Mouse (Mus musculus) MEL (cell line): ENCODE measurements around the gene Rps11. TPM values are rescaled to one million over a fixed set of nuclear protein-coding genes. Genes with fewer than 3 reads are reported as not detected.

Experiments
- DNase-seq: peaks from one replicate; pipeline ENCODE4 v3.0.0; 2011; ENCODE audit warnings: low read depth, low spot score
- H3K27ac ChIP-seq: 2 replicates; pipeline ENCODE4 v1.5.1; 2012; ENCODE audit warnings: low read depth, mild to moderate bottlenecking, control low read depth, low read length, moderate library complexity; ENCODE audit not compliant: control insufficient read depth
- H3K27me3 ChIP-seq, 2 experiments: fragments of 150-350 bp in 1 of 2; sonication (generic) in 1 of 2; 2 replicates each; pipeline ENCODE4 v1.6.1; 2012; ENCODE audit warnings: low read length in 2 of 2, mild to moderate bottlenecking in 2 of 2, improper control_type of control experiment in 1 of 2, moderate library complexity in 1 of 2; ENCODE audit not compliant: insufficient read depth in 2 of 2, control insufficient read depth in 1 of 2
- H3K36me3 ChIP-seq, 2 experiments: 2 replicates each; pipeline ENCODE4 v1.6.1; 2012 to 2014; ENCODE audit warnings: low read length in 2 of 2, improper control_type of control experiment in 1 of 2, inconsistent platforms in 1 of 2, mild to moderate bottlenecking in 1 of 2; ENCODE audit not compliant: insufficient read depth in 2 of 2, control insufficient read depth in 1 of 2
- H3K4me1 ChIP-seq, 2 experiments: fragments of 150-350 bp in 1 of 2; sonication (generic) in 1 of 2; 2 replicates each; pipeline ENCODE4 v1.6.1; 2012; ENCODE audit warnings: low read length in 2 of 2, improper control_type of control experiment in 1 of 2, mild to moderate bottlenecking in 1 of 2; ENCODE audit not compliant: insufficient read depth in 2 of 2, control insufficient read depth in 1 of 2
- H3K4me3 ChIP-seq, 2 experiments: fragments of 150-350 bp in 1 of 2; sonication (generic) in 1 of 2; 2 replicates each; pipeline ENCODE4 v1.5.1; 2012; ENCODE audit warnings: low read depth in 2 of 2, low read length in 2 of 2, mild to moderate bottlenecking in 2 of 2, moderate library complexity in 2 of 2, control low read depth in 1 of 2, improper control_type of control experiment in 1 of 2; ENCODE audit not compliant: control insufficient read depth in 1 of 2, insufficient read depth in 1 of 2
- H3K79me2 ChIP-seq: 2 replicates; pipeline ENCODE4 v1.6.1; 2012; ENCODE audit warnings: mild to moderate bottlenecking, low read length, moderate library complexity; ENCODE audit not compliant: control insufficient read depth, poor library complexity, insufficient read depth
- H3K9ac ChIP-seq: 2 replicates; pipeline ENCODE4 v1.6.1; 2012; ENCODE audit warnings: low read depth, mild to moderate bottlenecking, control low read depth, low read length, moderate library complexity; ENCODE audit not compliant: control insufficient read depth, poor library complexity, severe bottlenecking
- H3K9me3 ChIP-seq: fragments of 150-350 bp; sonication (generic); replicated peaks from 2 replicates; pipeline ENCODE4 v1.6.1; 2012; ENCODE audit warnings: mild to moderate bottlenecking, low read length, improper control_type of control experiment, moderate library complexity; ENCODE audit not compliant: insufficient read depth
- BHLHE40 ChIP-seq: IDR thresholded peaks from 2 replicates; pipeline ENCODE4 v1.6.1; 2012; ENCODE audit warnings: low read depth, mild to moderate bottlenecking, inconsistent platforms, low read length, improper control_type of control experiment, borderline replicate concordance
- E2F4 ChIP-seq: IDR thresholded peaks from 2 replicates; pipeline ENCODE4 v1.6.1; 2011; ENCODE audit warnings: low read depth, low read length, improper control_type of control experiment, borderline replicate concordance
- GABPA ChIP-seq: IDR thresholded peaks from 2 replicates; pipeline ENCODE4 v1.6.1; 2012; ENCODE audit warnings: low read depth, mild to moderate bottlenecking, inconsistent platforms, low read length, improper control_type of control experiment, moderate library complexity
- GATA1 ChIP-seq: IDR thresholded peaks from 2 replicates; pipeline ENCODE4 v1.6.1; 2011; ENCODE audit warnings: low read depth, low read length, improper control_type of control experiment
- JUND ChIP-seq: IDR thresholded peaks from 2 replicates; pipeline ENCODE4 v1.6.1; 2011; ENCODE audit warnings: low read depth, mild to moderate bottlenecking, improper control_type of control experiment, low read length
- KAT2A ChIP-seq: conservative IDR thresholded peaks from 2 replicates; pipeline ENCODE4 v1.6.1; 2012; ENCODE audit warnings: low read depth, low read length, improper control_type of control experiment, inconsistent platforms
- MAFK ChIP-seq: IDR thresholded peaks from 2 replicates; pipeline ENCODE4 v1.6.1; 2011; ENCODE audit warnings: low read depth, mild to moderate bottlenecking, low read length, improper control_type of control experiment, borderline replicate concordance
- MYB ChIP-seq: IDR thresholded peaks from 2 replicates; pipeline ENCODE4 v1.6.1; 2011; ENCODE audit warnings: mild to moderate bottlenecking, low read depth, low read length, improper control_type of control experiment
- NELFE ChIP-seq: IDR thresholded peaks from 2 replicates; pipeline ENCODE4 v1.6.1; 2011; ENCODE audit warnings: low read depth, low read length, improper control_type of control experiment
- NRF1 ChIP-seq: IDR thresholded peaks from 2 replicates; pipeline ENCODE4 v1.6.1; 2014; ENCODE audit warnings: low read depth, mild to moderate bottlenecking, inconsistent platforms, low read length, improper control_type of control experiment, moderate library complexity; ENCODE audit not compliant: poor library complexity, insufficient read depth, severe bottlenecking
- POLR2AphosphoS5 ChIP-seq: IDR thresholded peaks from 2 replicates; pipeline ENCODE4 v1.6.1; 2012; ENCODE audit warnings: low read depth, borderline replicate concordance, mild to moderate bottlenecking, inconsistent platforms, low read length, moderate library complexity, mixed read lengths
- TAL1 ChIP-seq: IDR thresholded peaks from 2 replicates; pipeline ENCODE4 v1.6.1; 2012; ENCODE audit warnings: mild to moderate bottlenecking, inconsistent platforms, low read length, moderate library complexity, mixed read lengths
- TCF12 ChIP-seq: IDR thresholded peaks from 2 replicates; pipeline ENCODE4 v1.6.1; 2014; ENCODE audit warnings: low read depth, mild to moderate bottlenecking, inconsistent platforms, low read length, improper control_type of control experiment, moderate library complexity
- UBTF ChIP-seq: IDR thresholded peaks from 2 replicates; pipeline ENCODE4 v1.6.1; 2012; ENCODE audit warnings: low read depth, mild to moderate bottlenecking, inconsistent platforms, low read length, improper control_type of control experiment, moderate library complexity, borderline replicate concordance; ENCODE audit not compliant: insufficient read depth
- USF1 ChIP-seq: IDR thresholded peaks from 2 replicates; pipeline ENCODE4 v1.6.1; 2014; ENCODE audit warnings: low read depth, mild to moderate bottlenecking, inconsistent platforms, low read length, improper control_type of control experiment, moderate library complexity
- ZKSCAN1 ChIP-seq: IDR thresholded peaks from 2 replicates; pipeline ENCODE4 v1.6.1; 2012; ENCODE audit warnings: low read depth, mild to moderate bottlenecking, inconsistent platforms, low read length, improper control_type of control experiment, moderate library complexity
- ZMIZ1 ChIP-seq: IDR thresholded peaks from 2 replicates; pipeline ENCODE4 v1.6.1; 2012; ENCODE audit warnings: low read depth, mild to moderate bottlenecking, inconsistent platforms, low read length, improper control_type of control experiment, moderate library complexity
- polyA plus RNA-seq, 2 experiments: library from polyadenylated mRNA; stranded (reverse) in 1 of 2; unstranded in 1 of 2; fragments of >175 nt in 1 of 2; fragments of >200 nt in 1 of 2; gene quantifications; 2 replicates each; pipeline versions ENCODE4 v1.2.1 to v1.2.4; 2012; ENCODE audit warnings: low replicate concordance in 2 of 2, low read depth in 1 of 2; ENCODE audit not compliant: insufficient read length in 2 of 2, insufficient read depth in 1 of 2, missing spikeins in 1 of 2
- total RNA-seq: library from RNA; depleted of rRNA; stranded (reverse); fragments of 300-350 nt; gene quantifications from 2 replicates; pipeline ENCODE4 v1.2.3, GENCODE M21; 2012

The Rps11 gene
- total and polyA plus RNA-seq, 3 experiments = 2,708 to 5,434 (median 3,189) TPM

GRCm38 (mm10) chr7:45105491-45105890 is 18.7 kb downstream of the Rps11 start:
- H3K9ac ChIP-seq = no peak overlapping the region
- H3K27me3 ChIP-seq = no peaks in the 10 kb centered on the region
- H3K9me3 ChIP-seq = no peaks in the 10 kb centered on the region
- H3K36me3 ChIP-seq = no peaks in the 10 kb centered on the region; a peak in 1 of 4 replicates
- no peak for DNase-seq
- TF ChIP-seq ZKSCAN1 (no peak), TCF12 (no peak), GATA1 (no peak), UBTF (no peak), JUND (no peak), GABPA (no peak)
- H3K4me3 ChIP-seq = no peak overlapping the region
- no peaks in the 10 kb centered on the region for H3K79me2 ChIP-seq
- peaks cover 2 to 15% of the 10 kb centered on the region in 2 experiments; a peak in 3 of 4 replicates for H3K4me1 ChIP-seq
- no peak overlapping the region for H3K27ac ChIP-seq

GRCm38 (mm10) chr7:45104941-45105340 is 19.3 kb downstream of the Rps11 start:
- Histone ChIP-seq H3K79me2 (no peaks in the 10 kb centered on the region), H3K9me3 (no peaks in the 10 kb centered on the region), H3K36me3 (no peaks in the 10 kb centered on the region; a peak in 1 of 4 replicates), H3K4me1 (peaks cover 2 to 15% of the 10 kb centered on the region in 2 experiments; a peak in 3 of 4 replicates), H3K9ac (no peak overlapping the region), H3K27ac (no peak overlapping the region), H3K27me3 (no peaks in the 10 kb centered on the region), H3K4me3 (no peak overlapping the region)
- TF ChIP-seq POLR2AphosphoS5 (no peak), MYB (no peak), BHLHE40 (no peak), ZMIZ1 (no peak), E2F4 (no peak), MAFK (no peak)
- no peak for DNase-seq

DNA sequence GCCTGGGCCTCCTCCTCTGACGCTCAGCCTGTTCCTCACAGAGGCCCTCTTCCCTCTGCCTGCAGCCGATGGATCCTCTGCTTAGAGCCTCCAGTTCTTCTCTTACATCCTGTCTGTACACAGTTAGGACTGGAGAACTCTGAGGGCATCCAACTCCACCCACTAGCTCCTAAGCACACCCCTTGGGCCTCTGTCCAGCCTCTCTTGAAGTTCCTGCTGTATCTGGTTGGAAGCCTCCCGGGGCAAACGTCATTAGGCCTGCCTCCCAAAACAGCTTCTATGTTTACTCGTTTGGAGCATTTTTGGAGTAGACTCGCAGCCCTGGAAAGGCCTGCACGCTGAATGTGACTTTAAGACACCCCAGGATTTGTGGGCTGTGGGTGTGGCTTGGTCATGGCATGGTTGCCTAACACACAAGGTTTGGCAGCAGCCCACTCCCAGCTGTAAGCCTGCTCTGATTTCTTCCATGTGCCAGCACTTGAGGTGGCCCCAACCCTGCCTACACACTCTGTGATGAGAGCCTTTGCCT is 20.5 kb downstream of the Rps11 start, which contains the start of gene Fcgrt:
Fcgrt (minus strand) TSS at position 200 of the 529 bp plus-strand sequence.
- Histone ChIP-seq H3K27ac (no peak within 1 kb of the TSS), H3K36me3 (no peaks in the 10 kb centered on the region), H3K4me1 (peaks cover 0 to 8% of the 10 kb centered on the region in 2 experiments; a peak in 2 of 4 replicates), H3K27me3 (no peaks in the 10 kb centered on the region), H3K79me2 (no peaks in the 10 kb centered on the region), H3K4me3 (no peak within 1 kb of the TSS), H3K9me3 (no peaks in the 10 kb centered on the region), H3K9ac (no peak within 1 kb of the TSS)
- no peak for TF ChIP-seq NELFE
- no peak for TF ChIP-seq TCF12
- TF ChIP-seq E2F4 = no peak
- no peak for TF ChIP-seq NRF1
- TF ChIP-seq POLR2AphosphoS5 = no peak
- no peak for TF ChIP-seq TAL1
- TF ChIP-seq BHLHE40 = no peak
- no peak for TF ChIP-seq KAT2A
- no peak for TF ChIP-seq USF1
- DNase-seq = peak; percentile 67
